In genomic region chr7:132316101-132317035, GRCm38 (mm10) we compare ENCODE assay signal across 8 mouse cellular contexts. TPM values are rescaled to one million over a fixed set of nuclear protein-coding genes. Genes with fewer than 3 reads are reported as not detected.
DNase-seq lines count a peak whose midpoint lies in the region; ATAC-seq and TF ChIP-seq lines count a peak whose summit lies in the region.

No protein-coding gene starts in this region.

- TF ChIP-seq POLR2A in heart, adult 2 months (IDR thresholded peaks at IDR 0.05; ENCODE audit: insufficient read depth, low read depth, low read length): no peak
- TF ChIP-seq POLR2A in limb, embryonic 14.5 days (IDR thresholded peaks at IDR 0.05; ENCODE audit: borderline replicate concordance, extremely low read depth, insufficient read depth, insufficient read length): no peak

- WGBS in embryonic facial prominence, embryonic 11.5 days: under 1% methylated on average over 79 of the region's 79 CpGs
- WGBS in heart, adult 2 months: under 1% methylated on average over 79 of the region's 79 CpGs
- 0% methylated on average over 57 of the region's 79 CpGs for WGBS in limb, embryonic 14.5 days
- WGBS in midbrain, embryonic 14.5 days: under 1% methylated on average over 78 of the region's 79 CpGs

- peak; percentile 66 for TF ChIP-seq CTCF in heart, adult 2 months (IDR thresholded peaks at IDR 0.05)

- H3K27ac ChIP-seq in embryonic facial prominence, embryonic 11.5 days (replicated peaks; ENCODE audit: low read depth, low read length): peak overlapping the region; percentile 38; the same call in 1 of the 2 replicates
- peak overlapping the region; percentile 90 for H3K27ac ChIP-seq in heart, adult 2 months
- H3K27ac ChIP-seq in limb, embryonic 14.5 days (replicated peaks; ENCODE audit: low read depth, low read length): peak overlapping the region; percentile 86
- peak overlapping the region; percentile 82 for H3K27ac ChIP-seq in midbrain, embryonic 14.5 days (replicated peaks; ENCODE audit: low read depth, low read length)

- peak overlapping the region; percentile 86 for H3K9ac ChIP-seq in embryonic facial prominence, embryonic 11.5 days (replicated peaks; ENCODE audit: low read length)
- H3K9ac ChIP-seq in heart, adult 2 months (ENCODE audit: low read depth, low read length): peak overlapping the region; percentile 93
- peak overlapping the region; percentile 83 for H3K9ac ChIP-seq in limb, embryonic 14.5 days (ENCODE audit: low read depth, low read length, severe bottlenecking)
- peak overlapping the region; percentile 90 for H3K9ac ChIP-seq in midbrain, embryonic 14.5 days (replicated peaks; ENCODE audit: low read length)

- DNase-seq in left cerebral cortex, adult 18-20 months (ENCODE audit: low spot score in 2 of 2): peak; percentile 52 to 73
- DNase-seq in left cerebral cortex, adult 11 months (ENCODE audit: low spot score): no peak
- DNase-seq in embryonic facial prominence, embryonic 11.5 days (ENCODE audit: low spot score): peak; percentile 69
- peak; percentile 81 to 83 for DNase-seq in heart, adult 2 months
- DNase-seq in kidney, adult 18-20 months: peak; percentile 79
- peak; percentile 60 for DNase-seq in limb, embryonic 14.5 days (ENCODE audit: low spot score)
- peak; percentile 81 for DNase-seq in midbrain, embryonic 14.5 days
- DNase-seq in spleen, adult 18-20 months: peak; percentile 76 to 83

- H3K79me2 ChIP-seq in heart, adult 2 months (replicated peaks; ENCODE audit: control insufficient read depth, insufficient read depth, low read length): no peaks in the 10 kb centered on the region

- H3K27me3 ChIP-seq in embryonic facial prominence, embryonic 11.5 days (ENCODE audit: control insufficient read depth, insufficient read depth, low read length): no peaks in the 10 kb centered on the region
- H3K27me3 ChIP-seq in heart, adult 2 months (ENCODE audit: control insufficient read depth, insufficient read depth, low read length): no peaks in the 10 kb centered on the region
- H3K27me3 ChIP-seq in limb, embryonic 14.5 days (ENCODE audit: control insufficient read depth, insufficient read depth, low read length): no peaks in the 10 kb centered on the region
- H3K27me3 ChIP-seq in midbrain, embryonic 14.5 days (ENCODE audit: control insufficient read depth, insufficient read depth, low read length): no peaks in the 10 kb centered on the region

- TF ChIP-seq EP300 in heart, adult 2 months (IDR thresholded peaks at IDR 0.05; ENCODE audit: insufficient read depth, low read depth, low read length): no peak

- H3K36me3 ChIP-seq in embryonic facial prominence, embryonic 11.5 days (replicated peaks; ENCODE audit: control insufficient read depth, insufficient read depth, low read depth, low read length): no peaks in the 10 kb centered on the region
- H3K36me3 ChIP-seq in heart, adult 2 months (ENCODE audit: control insufficient read depth, insufficient read depth, low read length): no peaks in the 10 kb centered on the region
- H3K36me3 ChIP-seq in limb, embryonic 14.5 days (ENCODE audit: control insufficient read depth, insufficient read depth, low read length): no peaks in the 10 kb centered on the region
- no peaks in the 10 kb centered on the region for H3K36me3 ChIP-seq in midbrain, embryonic 14.5 days (ENCODE audit: control insufficient read depth, insufficient read depth, low read length)

- H3K4me2 ChIP-seq in embryonic facial prominence, embryonic 11.5 days (ENCODE audit: low read depth, low read length): peak overlapping the region; percentile 89
- H3K4me2 ChIP-seq in limb, embryonic 14.5 days (replicated peaks; ENCODE audit: low read depth, low read length, severe bottlenecking): peak overlapping the region; percentile 88
- H3K4me2 ChIP-seq in midbrain, embryonic 14.5 days (ENCODE audit: low read length): peak overlapping the region; percentile 98

- no peaks in the 10 kb centered on the region for H3K9me3 ChIP-seq in embryonic facial prominence, embryonic 11.5 days (replicated peaks; ENCODE audit: control insufficient read depth, low read length)
- H3K9me3 ChIP-seq in limb, embryonic 14.5 days (ENCODE audit: control insufficient read depth, low read length): no peaks in the 10 kb centered on the region
- no peaks in the 10 kb centered on the region for H3K9me3 ChIP-seq in midbrain, embryonic 14.5 days (ENCODE audit: control insufficient read depth, low read length)

- no peaks in the 10 kb centered on the region for H3K4me1 ChIP-seq in embryonic facial prominence, embryonic 11.5 days (ENCODE audit: control insufficient read depth, insufficient read depth, low read length)
- H3K4me1 ChIP-seq in heart, adult 2 months (ENCODE audit: control insufficient read depth, insufficient read depth, low read length): peaks cover 3% of the 10 kb centered on the region; the same call in 1 of the 2 replicates
- peaks cover 23% of the 10 kb centered on the region for H3K4me1 ChIP-seq in limb, embryonic 14.5 days (ENCODE audit: control insufficient read depth, insufficient read depth, low read length)
- H3K4me1 ChIP-seq in midbrain, embryonic 14.5 days (ENCODE audit: control insufficient read depth, insufficient read depth, low read length): peaks cover 16% of the 10 kb centered on the region; the same call in 1 of the 2 replicates

- peak overlapping the region; percentile 66 for H3K4me3 ChIP-seq in embryonic facial prominence, embryonic 11.5 days (ENCODE audit: low read depth, low read length)
- peak overlapping the region; percentile 71 for H3K4me3 ChIP-seq in heart, adult 2 months
- H3K4me3 ChIP-seq in limb, embryonic 14.5 days (replicated peaks; ENCODE audit: low read length): peak overlapping the region; percentile 81
- H3K4me3 ChIP-seq in midbrain, embryonic 14.5 days (replicated peaks; ENCODE audit: low read depth, low read length): peak overlapping the region; percentile 80

- intact Hi-C loops in heart, adult 2 months (cut with DNase I): loop anchor here (2.0 to 5.0 kb wide), 5 partner anchors 22 to 236 kb away; no protein-coding TSS in a partner anchor

- ATAC-seq in embryonic facial prominence, embryonic 11.5 days (replicated peaks; ENCODE audit: insufficient number of reproducible peaks, low FRiP score, low TSS enrichment, low read depth): peak; percentile 71
- ATAC-seq in limb, embryonic 14.5 days (ENCODE audit: low FRiP score, low read depth): peak; percentile 56
- peak; percentile 78 for ATAC-seq in midbrain, embryonic 14.5 days (ENCODE audit: low FRiP score, low TSS enrichment)

RNA-seq across cellular contexts. Expression of gene Chst15, which starts 0.7 kb away (rescaled TPM):
- total RNA-seq in left cerebral cortex, adult 18-20 months (2021): 10 to 100 TPM; 38.5 to 39.6 TPM
- polyA plus RNA-seq in embryonic facial prominence, embryonic 11.5 days (2014; fragmentation: Nextera tagmentation; extraction: Ambion mirVana): 8.7 and 10.5 TPM in 2 replicates
- 1 to 10 TPM; 6.8 to 7.3 TPM for total RNA-seq in heart, adult 2 months (2021)
- 6.3 and 7.0 TPM in 2 replicates for polyA plus RNA-seq in heart, adult 2 months (2012; rRNA removed)
- 16.1 and 19.1 TPM in 2 replicates for polyA plus RNA-seq in limb, embryonic 14.5 days (2012; rRNA removed)
- 16.4 and 21.7 TPM in 2 replicates for polyA plus RNA-seq in limb, embryonic 14.5 days (2014; fragmentation: Nextera tagmentation; extraction: Ambion mirVana)
- polyA plus RNA-seq in midbrain, embryonic 14.5 days (2014; fragmentation: Nextera tagmentation; extraction: Ambion mirVana): 13.3 and 17.8 TPM in 2 replicates

Comparison
In these comparisons a context has a peak if more than half of its experiments do, and no peak if none do; other contexts are left out.
1. H3K27ac ChIP-seq: peak in every context shown above with its lines; median percentile 90 in heart, adult 2 months; 86 in limb, embryonic 14.5 days; 82 in midbrain, embryonic 14.5 days; 38 in embryonic facial prominence, embryonic 11.5 days.